Mouse (Mus musculus) layer of hippocampus, adult 6 months (tissue): ENCODE measurements around the gene Zfp936. TPM values are rescaled to one million over a fixed set of nuclear protein-coding genes. Genes with fewer than 3 reads are reported as not detected.

Experiments
- long read RNA-seq, 2 experiments: library from polyadenylated mRNA; unstranded; transcript quantifications; one replicate each; pipeline ENCODE4 v2.0.0; 2019 to 2020
- microRNA-seq: library from miRNA; unstranded; fragments of <30 nt; microRNA quantifications from one replicate; pipeline ENCODE4 v1.2.0, GENCODE M21; 2020
- polyA plus RNA-seq: library from polyadenylated mRNA; unstranded; fragments of <200 nt; fragmentation: Nextera tagmentation; gene quantifications from 2 replicates; pipeline ENCODE4 v1.2.3, GENCODE M21; 2021

The Zfp936 gene
- not detected in 2 replicates for polyA plus RNA-seq
- long read RNA-seq, experiment 1: 0 reads
- long read RNA-seq, experiment 2: 0 reads

GRCm38 (mm10) chr7:43113929-43114328 lies at the start of gene Zfp936:
TSS of gene Zfp936 (plus strand) at chr7:43114229.

Small RNAs within 50 kb of the gene (microRNA-seq; reads per million reads assigned to microRNA genes)
- gene Gm22707: not detected

Other genes starting within 250 kb of the Zfp936 start
- not detected in 2 replicates for gene Gm2381, start 247.0 kb upstream of the Zfp936 start, polyA plus RNA-seq
- not detected in 2 replicates for gene Vmn2r63, start 180.4 kb upstream of the Zfp936 start, polyA plus RNA-seq
- not detected in 2 replicates for gene Gm9268, start 95.5 kb upstream of the Zfp936 start, polyA plus RNA-seq
- gene Zfp715, start 199.1 kb downstream of the Zfp936 start, polyA plus RNA-seq: 4.5 and 7.9 TPM in 2 replicates
- 0.54 and 0.90 TPM in 2 replicates for gene Siglecf, start 237.1 kb downstream of the Zfp936 start, polyA plus RNA-seq